ENCODE assay signal across 8 mouse cellular contexts in the genomic region with DNA sequence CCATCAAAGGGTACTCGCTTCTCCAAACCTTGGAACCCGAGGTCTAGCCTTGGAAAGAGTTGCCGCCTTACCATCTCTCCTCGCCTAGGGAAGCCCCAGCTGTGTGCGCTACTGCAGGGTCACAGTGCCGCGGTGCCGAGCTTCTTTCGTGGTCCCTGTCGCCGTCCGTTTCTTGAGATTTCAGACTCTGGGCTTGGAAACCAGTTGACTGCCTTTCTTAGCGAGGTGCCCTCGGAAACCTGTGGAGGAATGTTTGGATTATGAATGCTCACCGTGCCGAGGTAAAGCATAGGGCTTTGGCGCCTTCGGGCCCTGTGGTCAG. TPM values are rescaled to one million over a fixed set of nuclear protein-coding genes. Genes with fewer than 3 reads are reported as not detected.
DNase-seq lines count a peak whose midpoint lies in the region; ATAC-seq and TF ChIP-seq lines count a peak whose summit lies in the region.

No protein-coding gene starts in this region.

- H3K4me1 ChIP-seq in heart, embryonic 15.5 days (replicated peaks) = peaks cover 32% of the 10 kb centered on the region
- H3K4me1 ChIP-seq in bone marrow macrophage, adult 2 months (ENCODE audit: control insufficient read depth, insufficient read depth, low read length) = peaks cover 21% of the 10 kb centered on the region
- no peaks in the 10 kb centered on the region; the same call in 1 of the 2 replicates for H3K4me1 ChIP-seq in hindbrain, embryonic 14.5 days (replicated peaks; ENCODE audit: control insufficient read depth, insufficient read depth, low read length)
- H3K4me1 ChIP-seq in midbrain, embryonic 12.5 days = peaks cover 12% of the 10 kb centered on the region

- 0 out of 2 replicates have a peak overlapping the region, but pooled peaks have one; percentile 1 for H3K27ac ChIP-seq in heart, embryonic 15.5 days
- no peak overlapping the region for H3K27ac ChIP-seq in bone marrow macrophage, adult 2 months (ENCODE audit: insufficient read depth, low read depth, low read length)
- no peak overlapping the region for H3K27ac ChIP-seq in hindbrain, embryonic 14.5 days
- H3K27ac ChIP-seq in midbrain, embryonic 12.5 days (replicated peaks) = no peak overlapping the region

- H3K36me3 ChIP-seq in heart, embryonic 15.5 days = no peaks in the 10 kb centered on the region
- no peaks in the 10 kb centered on the region for H3K36me3 ChIP-seq in hindbrain, embryonic 14.5 days (replicated peaks; ENCODE audit: control insufficient read depth, insufficient read depth)
- H3K36me3 ChIP-seq in midbrain, embryonic 12.5 days = no peaks in the 10 kb centered on the region

- WGBS in heart, embryonic 15.5 days = 2% methylated on average over 18 of the region's 18 CpGs
- WGBS in hindbrain, embryonic 14.5 days = 2% methylated on average over 18 of the region's 18 CpGs
- 1% methylated on average over 18 of the region's 18 CpGs for WGBS in midbrain, embryonic 12.5 days

- H3K9me3 ChIP-seq in heart, embryonic 15.5 days (replicated peaks) = no peaks in the 10 kb centered on the region
- no peaks in the 10 kb centered on the region for H3K9me3 ChIP-seq in hindbrain, embryonic 14.5 days (ENCODE audit: control insufficient read depth, low read length)
- H3K9me3 ChIP-seq in midbrain, embryonic 12.5 days = no peaks in the 10 kb centered on the region

- intact Hi-C loops in left cerebral cortex, postnatal 10 days (cut with DNase I) = no loop called here

- H3K9ac ChIP-seq in heart, embryonic 15.5 days = peak overlapping the region; percentile 80
- peak overlapping the region; percentile 73; the same call in 1 of the 2 replicates for H3K9ac ChIP-seq in hindbrain, embryonic 14.5 days
- no peak overlapping the region; the same call in 1 of the 2 replicates for H3K9ac ChIP-seq in midbrain, embryonic 12.5 days (replicated peaks)

- H3K4me3 ChIP-seq in heart, embryonic 15.5 days = peak overlapping the region; percentile 89
- peak overlapping the region; percentile 57 for H3K4me3 ChIP-seq in bone marrow macrophage, adult 2 months (ENCODE audit: insufficient read depth, low read length)
- peak overlapping the region; percentile 71 for H3K4me3 ChIP-seq in hindbrain, embryonic 14.5 days (replicated peaks; ENCODE audit: low read length)
- H3K4me3 ChIP-seq in midbrain, embryonic 12.5 days = peak overlapping the region; percentile 89

- TF ChIP-seq CTCF in bone marrow macrophage, adult 2 months (IDR thresholded peaks at IDR 0.05; ENCODE audit: low read depth, low read length) = no peak

- no peak for TF ChIP-seq POLR2A in bone marrow macrophage, adult 2 months (IDR thresholded peaks at IDR 0.05; ENCODE audit: borderline replicate concordance, low read depth, low read length)

- DNase-seq in heart, postnatal 4 days = no peak
- DNase-seq in hindbrain, embryonic 14.5 days (ENCODE audit: low spot score) = no peak
- DNase-seq in ovary, postnatal 36 days (ENCODE audit: low spot score) = no peak
- no peak for DNase-seq in gastrocnemius, postnatal 10 days
- DNase-seq in left cerebral cortex, postnatal 10 days (ENCODE audit: extremely low spot score in 1 of 2, low spot score in 2 of 2) = no peak

- ATAC-seq in heart, embryonic 15.5 days (replicated peaks; ENCODE audit: insufficient number of reproducible peaks, insufficient read depth, low FRiP score, low read depth) = no peak
- no peak for ATAC-seq in hindbrain, embryonic 14.5 days (ENCODE audit: low FRiP score)
- ATAC-seq in midbrain, embryonic 12.5 days (ENCODE audit: low FRiP score, low read depth) = 0 out of 2 replicates have a peak, but pooled peaks have one; percentile 29

- peaks cover 35% of the 10 kb centered on the region for H3K27me3 ChIP-seq in heart, embryonic 15.5 days
- H3K27me3 ChIP-seq in hindbrain, embryonic 14.5 days (ENCODE audit: control insufficient read depth, insufficient read depth, low read length) = peaks cover 27% of the 10 kb centered on the region
- H3K27me3 ChIP-seq in midbrain, embryonic 12.5 days = peaks cover 48% of the 10 kb centered on the region

- H3K4me2 ChIP-seq in heart, embryonic 15.5 days = peak overlapping the region; percentile 94
- H3K4me2 ChIP-seq in hindbrain, embryonic 14.5 days (replicated peaks) = peak overlapping the region; percentile 78
- peak overlapping the region; percentile 86 for H3K4me2 ChIP-seq in midbrain, embryonic 12.5 days (replicated peaks)

RNA-seq across cellular contexts. Expression of a gene that starts 0.6 kb away (rescaled TPM):
- polyA plus RNA-seq in heart, embryonic 15.5 days (2015; fragmentation: Nextera tagmentation; extraction: Ambion mirVana) = 12.5 and 13.6 TPM in 2 replicates
- total RNA-seq in heart, postnatal 4 days (2021) = 1 to 10 TPM; 6.1 TPM
- 2.0 and 4.0 TPM in 2 replicates for polyA plus RNA-seq in bone marrow macrophage, adult 2 months (2012; ENCODE audit: insufficient read depth, insufficient read length, missing spikeins)
- polyA plus RNA-seq in hindbrain, embryonic 14.5 days (2014; fragmentation: Nextera tagmentation; extraction: Ambion mirVana) = 11.7 and 12.6 TPM in 2 replicates
- polyA plus RNA-seq in midbrain, embryonic 12.5 days (2016; fragmentation: Nextera tagmentation; extraction: Ambion mirVana) = 16.4 and 17.1 TPM in 2 replicates
- total RNA-seq in gastrocnemius, postnatal 10 days (2021) = 10 to 100 TPM in 1 of 2 experiments, 1 to 10 TPM in 1; 9.8 to 14.0 TPM
- total RNA-seq in left cerebral cortex, postnatal 10 days (2021) = 1 to 10 TPM; 4.9 to 6.4 TPM

RNA-seq across cellular contexts. Expression of a gene that starts 42.0 kb away (rescaled TPM):
- 285 and 316 TPM in 2 replicates for polyA plus RNA-seq in heart, embryonic 15.5 days (2015; fragmentation: Nextera tagmentation; extraction: Ambion mirVana)
- total RNA-seq in heart, postnatal 4 days (2021) = 100 to 1,000 TPM; 282 to 294 TPM
- 1,527 and 1,629 TPM in 2 replicates for polyA plus RNA-seq in bone marrow macrophage, adult 2 months (2012; ENCODE audit: insufficient read depth, insufficient read length, missing spikeins)
- polyA plus RNA-seq in hindbrain, embryonic 14.5 days (2014; fragmentation: Nextera tagmentation; extraction: Ambion mirVana) = 331 and 347 TPM in 2 replicates
- 242 and 251 TPM in 2 replicates for polyA plus RNA-seq in midbrain, embryonic 12.5 days (2016; fragmentation: Nextera tagmentation; extraction: Ambion mirVana)
- total RNA-seq in gastrocnemius, postnatal 10 days (2021) = 100 to 1,000 TPM; 234 to 237 TPM
- 100 to 1,000 TPM; 300 to 304 TPM for total RNA-seq in left cerebral cortex, postnatal 10 days (2021)

RNA-seq across cellular contexts. Expression of a gene that starts 53.0 kb away (rescaled TPM):
- polyA plus RNA-seq in heart, embryonic 15.5 days (2015; fragmentation: Nextera tagmentation; extraction: Ambion mirVana) = 188 and 216 TPM in 2 replicates
- 100 to 1,000 TPM; 376 to 389 TPM for total RNA-seq in heart, postnatal 4 days (2021)
- polyA plus RNA-seq in bone marrow macrophage, adult 2 months (2012; ENCODE audit: insufficient read depth, insufficient read length, missing spikeins) = not detected in 2 replicates
- polyA plus RNA-seq in hindbrain, embryonic 14.5 days (2014; fragmentation: Nextera tagmentation; extraction: Ambion mirVana) = not detected in 2 replicates
- 0.28 TPM in 1 of 2 replicates, not detected in the other for polyA plus RNA-seq in midbrain, embryonic 12.5 days (2016; fragmentation: Nextera tagmentation; extraction: Ambion mirVana)
- 10 to 100 TPM; 70.9 to 79.8 TPM for total RNA-seq in gastrocnemius, postnatal 10 days (2021)
- 1 to 10 TPM; 1.3 to 1.9 TPM for total RNA-seq in left cerebral cortex, postnatal 10 days (2021)

Comparison
In these comparisons a context has a peak if more than half of its experiments do, and no peak if none do; other contexts are left out.
1. RNA of a gene that starts 53.0 kb away (polyA plus RNA-seq): 188 to 216 TPM in heart, embryonic 15.5 days; not detected in hindbrain, embryonic 14.5 days, 0.28 TPM in midbrain, embryonic 12.5 days and not detected in bone marrow macrophage, adult 2 months; every median in the first group is over 100 times any median in the second.
2. Peak in every context shown above with its lines, with median percentiles within 50 percentile points of each other: H3K4me2 ChIP-seq and H3K4me3 ChIP-seq.